Mouse (Mus musculus) mature B cell (primary cell): ENCODE data around the gene Ppp1r10.

Experiments
- in situ Hi-C: fragments of 300-500 bp; cut with MboI; formaldehyde crosslinking; loops from 2 replicates; pipeline ENCODE4 v1.14.3; 2019

Ppp1r10 gene

DNA sequence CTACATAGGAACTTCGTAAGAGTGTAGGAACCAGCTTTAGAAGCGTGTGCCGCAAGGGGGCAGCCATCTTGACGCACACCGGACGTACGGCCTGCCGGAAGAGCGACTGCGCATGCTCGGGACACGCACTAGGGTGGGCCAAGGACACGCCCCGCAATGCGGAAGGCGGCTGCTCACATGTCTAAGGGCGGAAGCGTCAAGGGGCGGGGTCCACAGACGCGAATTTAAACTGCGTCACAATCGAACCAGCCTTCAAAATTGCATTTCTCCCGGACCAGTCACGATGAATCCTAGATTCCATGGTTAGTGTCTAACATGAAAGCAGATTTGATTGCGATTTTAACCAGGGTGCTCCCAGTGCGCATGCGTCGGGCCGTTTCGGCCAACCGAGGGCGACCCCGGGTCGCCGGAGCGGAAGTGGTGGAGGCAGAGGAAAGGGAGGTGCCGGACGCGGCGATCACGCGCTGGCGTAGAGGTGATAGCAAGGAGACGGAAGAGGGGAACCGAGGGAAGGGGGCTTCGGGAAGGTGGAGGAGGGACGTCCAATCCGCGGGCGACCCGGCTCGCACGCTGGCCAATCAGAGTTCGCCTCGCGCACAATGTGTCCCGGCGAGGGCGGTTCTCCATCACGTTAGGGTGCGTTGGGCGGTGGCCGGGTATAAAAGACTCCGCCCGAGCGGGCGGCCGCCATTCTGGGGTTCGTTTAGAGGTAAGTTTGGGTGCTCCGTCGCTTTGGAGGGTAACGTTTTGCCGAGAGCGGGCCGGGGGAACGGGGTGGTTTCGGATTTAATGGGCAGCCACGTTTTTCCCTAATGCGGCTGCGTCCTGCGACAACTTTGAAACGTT, at the start of gene Ppp1r10, which contains the start of gene Mrps18b:
Gene Ppp1r10, plus strand, starts transcription at position 138 of the 846 bp plus-strand sequence.
Gene Mrps18b, minus strand, starts transcription at position 93 of the 846 bp plus-strand sequence.
- in situ Hi-C loops: loop anchor here (5.0 kb wide), 1 partner anchor 79 kb away; the partner anchor contains the start of gene Tubb5

GRCm38 (mm10) chr17:35866911-35867890, 49.0 kb upstream of the Ppp1r10 start:
- in situ Hi-C loops: no loop called here

DNA sequence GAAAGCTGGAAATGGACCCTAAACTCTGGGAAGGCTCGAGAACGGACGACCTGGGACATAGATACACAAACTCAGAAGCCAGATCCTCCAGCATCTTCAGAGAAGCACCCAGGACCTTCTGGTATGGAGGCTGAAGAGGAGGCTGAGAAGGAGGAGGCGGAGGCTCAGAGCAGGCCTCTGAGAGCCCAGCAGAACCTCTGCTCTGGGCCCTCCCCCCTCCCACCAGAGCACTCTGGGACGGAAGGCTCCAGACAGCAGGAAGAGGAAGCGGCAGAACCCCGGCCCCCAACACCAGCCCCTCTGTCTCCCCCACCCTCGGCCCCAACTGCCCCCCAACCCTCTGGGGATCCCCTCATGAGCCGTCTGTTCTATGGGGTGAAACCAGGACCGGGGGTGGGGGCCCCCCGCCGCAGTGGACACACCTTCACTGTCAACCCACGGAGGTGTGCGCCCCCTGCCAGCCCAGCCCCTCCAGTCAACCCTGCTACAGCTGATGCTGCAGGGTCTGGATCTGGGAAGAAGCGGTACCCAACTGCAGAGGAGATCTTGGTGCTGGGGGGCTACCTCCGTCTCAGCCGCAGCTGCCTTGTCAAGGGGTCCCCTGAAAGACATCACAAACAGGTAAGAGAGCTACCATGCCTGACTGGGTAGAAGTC, 47.9 kb upstream of the Ppp1r10 start:
- in situ Hi-C loops: no loop called here

GRCm38 (mm10) chr17:35868961-35869345, 47.3 kb upstream of the Ppp1r10 start:
- in situ Hi-C loops: no loop called here

GRCm38 (mm10) chr17:35869346-35870067, 46.7 kb upstream of the Ppp1r10 start:
- in situ Hi-C loops: loop anchor here (5.0 kb wide), 1 partner anchor 32 kb away; the partner anchor contains the start of gene Tubb5

DNA sequence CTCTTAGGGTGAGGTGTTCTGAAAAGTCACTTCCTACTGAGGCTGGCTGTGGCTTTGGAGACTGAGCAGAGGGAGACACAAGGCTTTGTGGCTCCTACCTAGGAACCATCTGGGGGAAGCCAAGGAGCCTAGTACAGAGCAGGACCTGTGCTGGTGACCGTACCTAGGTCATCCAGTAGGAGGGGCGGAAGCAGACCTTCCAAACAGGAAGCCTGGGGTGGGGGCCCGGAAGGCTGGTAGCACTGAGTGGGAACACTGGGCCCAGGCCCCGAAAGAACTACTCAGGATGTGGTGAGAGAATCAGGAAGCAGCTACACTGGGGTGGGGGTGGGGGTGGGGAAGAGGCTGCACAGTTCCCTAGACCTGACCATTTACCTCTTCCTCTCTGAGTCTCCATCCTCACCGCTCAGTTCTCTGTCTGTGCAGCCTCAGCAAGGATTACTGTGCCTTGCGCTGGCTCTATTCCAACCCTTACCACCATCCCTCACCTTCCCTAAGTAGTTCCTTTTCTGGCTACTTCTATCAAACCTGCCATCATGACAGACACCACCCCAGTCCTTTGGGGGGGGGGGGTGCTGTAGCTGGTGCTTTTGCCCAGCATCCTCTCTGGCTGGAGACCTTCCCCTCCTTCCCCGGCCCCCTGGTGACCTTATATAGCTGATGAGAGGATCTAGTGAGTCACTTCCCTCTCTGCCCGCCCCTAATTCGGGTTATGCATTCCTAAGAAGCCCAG, 45.9 kb upstream of the Ppp1r10 start:
- in situ Hi-C loops: loop anchor here (5.0 kb wide), 1 partner anchor 33 kb away; the partner anchor contains the start of gene Tubb5

DNA sequence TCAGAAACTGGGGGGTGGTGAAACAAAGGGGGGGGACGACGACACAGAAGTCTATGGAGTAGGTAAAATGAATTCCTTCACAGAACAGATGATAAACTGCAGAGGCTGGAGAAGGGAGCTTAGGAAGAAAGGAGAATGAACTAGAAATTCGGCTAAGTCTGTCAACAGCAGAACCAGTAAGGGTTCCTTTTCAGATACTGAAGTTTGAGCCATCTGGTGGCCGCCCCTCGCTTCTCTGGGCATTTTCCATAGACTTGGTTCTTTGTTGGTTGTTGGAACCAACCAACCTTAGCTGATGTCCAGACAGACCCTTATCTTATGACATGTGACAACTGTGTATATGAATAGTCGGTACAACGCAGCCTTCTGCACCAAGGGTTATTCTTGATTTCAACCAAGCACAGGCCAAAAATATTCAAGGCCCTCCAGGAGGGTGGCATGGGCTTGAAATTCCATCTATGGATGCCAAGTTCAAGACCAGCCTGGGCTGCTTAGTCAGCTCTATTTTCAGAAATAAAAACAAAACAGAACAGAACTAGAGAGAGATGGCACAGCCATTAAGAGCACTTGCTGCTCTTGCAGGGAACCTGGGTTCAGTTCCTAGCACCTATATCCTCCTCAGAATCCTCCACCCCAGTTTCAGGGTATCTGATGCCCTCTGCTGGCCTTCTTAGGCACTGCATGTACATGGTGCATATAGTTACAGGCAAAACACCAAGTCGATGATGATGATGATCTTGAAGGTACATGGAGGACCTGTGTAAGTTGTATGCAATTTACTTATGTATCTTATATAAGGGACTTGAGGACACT, 45.1 kb upstream of the Ppp1r10 start:
- in situ Hi-C loops: loop anchor here (5.0 kb wide), 1 partner anchor 34 kb away; the partner anchor contains the start of gene Tubb5

GRCm38 (mm10) chr17:35873774-35874519, 42.3 kb upstream of the Ppp1r10 start:
- in situ Hi-C loops: loop anchor here (5.0 kb wide), 1 partner anchor 37 kb away; the partner anchor contains the start of gene Tubb5

- in situ Hi-C loops: loop anchor here (5.0 kb wide), 1 partner anchor 37 kb away; the partner anchor contains the start of gene Tubb5
Observed at GRCm38 (mm10) chr17:35874721-35875120, 41.5 kb upstream of the Ppp1r10 start.

GRCm38 (mm10) chr17:35879245-35880057, 36.8 kb upstream of the Ppp1r10 start, which contains the start of gene Dhx16:
Gene Dhx16 (plus strand): TSS chr17:35879819.
- in situ Hi-C loops: no loop called here

GRCm38 (mm10) chr17:35882924-35883323, 33.3 kb upstream of the Ppp1r10 start:
- in situ Hi-C loops: no loop called here

- in situ Hi-C loops: no loop called here
Observed at GRCm38 (mm10) chr17:35883777-35884176, 32.5 kb upstream of the Ppp1r10 start.

- in situ Hi-C loops: no loop called here
Observed at GRCm38 (mm10) chr17:35887725-35888124, 28.5 kb upstream of the Ppp1r10 start.

DNA sequence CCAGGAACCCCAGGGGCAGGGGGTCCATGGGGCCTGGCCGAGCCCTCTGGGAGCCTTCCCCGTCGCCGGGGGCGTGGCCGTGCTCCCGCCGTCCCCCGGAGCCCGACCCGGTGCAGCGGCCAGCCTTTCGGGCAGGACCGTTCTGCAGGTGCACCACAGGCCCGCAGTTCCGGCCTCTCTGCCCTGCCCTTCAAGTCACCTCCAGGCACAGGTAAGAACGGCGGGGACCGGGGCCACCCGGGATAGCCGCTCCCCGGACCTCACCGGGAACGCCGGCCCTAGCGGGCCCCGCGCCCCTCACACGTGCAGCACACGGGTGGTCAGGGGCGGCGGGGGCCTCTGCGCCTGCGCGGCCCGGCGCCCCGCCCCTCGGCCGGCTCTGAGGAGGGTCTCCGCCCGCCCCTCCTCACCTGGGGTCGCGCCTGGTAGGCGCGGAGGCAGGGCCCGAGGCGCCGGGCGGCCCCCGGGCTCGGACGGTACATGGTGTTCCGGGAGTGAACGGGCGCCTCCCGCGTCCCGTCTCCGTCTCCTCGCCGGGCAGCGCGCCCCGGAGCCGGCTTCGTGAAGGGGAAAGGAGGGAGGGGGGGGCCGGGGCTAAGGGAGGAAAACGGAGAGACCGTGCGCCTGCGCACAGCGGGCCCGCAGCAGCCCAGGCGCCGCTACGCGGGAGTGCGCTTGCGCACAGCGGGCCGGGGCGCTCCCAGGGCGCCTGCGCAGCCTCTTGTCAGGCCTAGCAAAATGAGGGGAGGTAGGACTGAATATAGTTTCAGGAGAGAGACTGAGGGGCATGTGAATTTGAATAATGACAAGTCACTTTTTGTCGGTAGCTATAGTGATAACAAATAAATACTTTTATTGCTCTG, 19.2 kb upstream of the Ppp1r10 start, which contains the start of gene 2310061I04Rik:
Gene 2310061I04Rik, minus strand, starts transcription at position 651 of the 863 bp plus-strand sequence.
- in situ Hi-C loops: no loop called here

DNA sequence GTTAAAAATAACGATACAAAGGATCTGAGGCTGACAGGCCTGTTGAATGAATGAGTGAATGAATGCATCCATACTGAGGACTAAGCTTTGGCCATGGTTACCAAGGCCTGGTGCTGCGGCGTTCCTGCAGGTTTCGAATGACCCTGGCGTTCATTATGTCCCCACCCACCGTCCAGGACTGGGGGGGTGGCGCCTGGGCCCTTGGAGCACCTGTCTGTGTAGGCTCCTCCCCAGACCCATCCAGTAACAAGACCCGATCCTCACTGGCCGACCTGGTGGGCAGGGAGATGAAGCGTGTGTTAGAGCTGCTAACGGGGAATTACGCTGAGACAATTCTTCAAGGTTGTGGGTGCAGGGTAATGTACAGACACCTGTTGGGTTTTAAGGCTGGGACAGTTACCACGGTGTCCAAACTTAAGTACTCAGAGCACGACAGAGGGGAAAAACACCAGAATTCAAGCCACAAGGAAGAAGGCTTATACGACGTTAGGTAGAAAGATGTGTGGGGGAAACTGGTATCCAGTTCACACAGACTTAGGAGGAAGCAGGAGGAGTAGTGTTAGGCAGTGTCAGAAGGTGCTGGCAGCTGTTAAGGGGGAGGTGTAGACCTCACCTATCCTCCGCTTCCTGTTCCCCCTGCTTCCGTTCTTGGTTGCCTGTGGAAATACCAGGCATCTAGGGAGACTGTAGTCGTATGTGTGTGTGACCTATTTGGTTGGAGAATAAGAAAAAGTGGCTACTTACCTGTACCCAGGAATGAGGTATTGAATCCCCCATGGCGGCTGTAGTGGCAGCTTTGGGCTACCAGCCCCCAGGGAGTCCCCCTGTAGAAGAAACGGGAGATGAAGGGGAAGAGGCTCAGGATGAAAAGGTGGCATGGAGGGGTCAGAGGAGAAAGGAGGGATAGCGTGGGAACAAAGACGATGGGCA, 18.3 kb upstream of the Ppp1r10 start:
- in situ Hi-C loops: no loop called here
